Mouse (Mus musculus): ENCODE data around the gene Mob3b. TPM values are rescaled to one million over a fixed set of nuclear protein-coding genes. Genes with fewer than 3 reads are reported as not detected.

Gene Mob3b
- polyA plus RNA-seq, 1 experiment: 2.3 TPM

DNA sequence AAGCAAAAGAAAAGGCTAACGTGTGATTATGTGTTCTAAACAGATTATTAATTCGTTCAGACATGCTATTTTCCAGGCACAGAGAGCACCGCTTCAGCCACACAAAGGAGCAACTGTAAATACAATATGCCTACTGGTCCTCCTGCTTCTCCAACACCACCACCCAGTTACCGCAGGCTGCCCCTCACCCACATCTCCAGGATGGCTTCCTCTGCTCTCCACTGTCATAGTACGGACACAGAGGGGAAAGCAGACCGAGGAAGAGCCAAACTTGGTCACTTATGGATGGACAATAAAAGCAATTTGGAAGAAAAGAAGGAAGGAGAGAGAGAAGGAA, 163.7 kb downstream of the Mob3b start:
- H3K27ac ChIP-seq (ENCODE audit: insufficient read depth, low read length): no peak overlapping the region
- no peaks in the 10 kb centered on the region for H3K4me1 ChIP-seq (ENCODE audit: control insufficient read depth, insufficient read depth, insufficient read length)
- no peak overlapping the region for H3K4me3 ChIP-seq (ENCODE audit: extremely low read depth, insufficient read depth, insufficient read length)
- WGBS: 83% methylated on average over 6 of the region's 6 CpGs
- no peaks in the 10 kb centered on the region for H3K36me3 ChIP-seq (ENCODE audit: control insufficient read depth, insufficient read depth, low read length)
- TF ChIP-seq POLR2A (IDR thresholded peaks at IDR 0.05; ENCODE audit: low read depth, low read length) (no peak), CTCF (IDR thresholded peaks at IDR 0.05; ENCODE audit: extremely low read depth, insufficient read depth, insufficient read length, insufficient replicate concordance) (no peak)
- DNase-seq (ENCODE audit: low read depth in 1 of 2, low spot score in 2 of 2): no peak
- H3K27me3 ChIP-seq (ENCODE audit: control insufficient read depth, insufficient read depth, low read length): no peaks in the 10 kb centered on the region

DNA sequence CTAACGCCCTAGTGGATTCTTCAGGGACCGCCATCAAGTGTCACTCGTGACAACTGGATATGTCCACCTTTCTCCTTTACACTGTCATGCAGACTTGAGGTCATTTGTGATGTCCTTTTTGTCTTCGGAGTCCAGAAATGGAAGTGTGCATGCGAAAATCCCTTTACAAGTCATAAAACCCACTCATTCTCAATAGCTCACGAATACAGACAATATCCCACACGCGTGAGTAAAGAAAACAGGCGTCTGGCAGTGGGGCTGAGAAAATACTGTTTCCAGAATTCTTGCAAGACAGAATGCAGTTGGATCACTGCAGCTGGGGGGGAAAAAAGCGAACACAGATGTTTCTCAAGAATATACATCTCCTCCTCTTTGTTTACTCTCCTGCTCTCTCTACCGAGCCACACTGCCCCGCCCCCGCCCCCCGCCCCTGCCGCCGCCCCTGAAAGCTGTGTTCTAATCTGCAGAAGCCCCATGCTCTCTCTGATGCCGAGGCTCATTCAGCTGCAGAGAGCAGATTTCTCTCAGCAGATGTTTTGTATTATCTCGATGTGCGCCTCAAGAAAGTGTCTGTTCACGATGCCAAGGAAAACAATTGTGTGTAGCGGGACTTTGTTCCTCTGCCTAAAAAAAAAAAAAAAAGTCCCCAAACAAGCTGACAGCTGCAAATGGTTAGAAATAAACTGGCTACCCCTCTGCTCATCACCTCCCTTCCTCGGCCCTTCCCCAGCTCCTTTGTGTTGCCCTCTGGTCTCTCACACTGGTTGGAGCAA, 164.2 kb downstream of the Mob3b start:
- WGBS: 84% methylated on average over 22 of the region's 22 CpGs
- Histone ChIP-seq H3K27me3 (ENCODE audit: control insufficient read depth, insufficient read depth, low read length) (no peaks in the 10 kb centered on the region), H3K27ac (ENCODE audit: insufficient read depth, low read length) (no peak overlapping the region), H3K36me3 (ENCODE audit: control insufficient read depth, insufficient read depth, low read length) (no peaks in the 10 kb centered on the region), H3K4me3 (ENCODE audit: extremely low read depth, insufficient read depth, insufficient read length) (no peak overlapping the region), H3K4me1 (ENCODE audit: control insufficient read depth, insufficient read depth, insufficient read length) (no peaks in the 10 kb centered on the region)
- no peak for TF ChIP-seq POLR2A (IDR thresholded peaks at IDR 0.05; ENCODE audit: low read depth, low read length)
- no peak for TF ChIP-seq CTCF (IDR thresholded peaks at IDR 0.05; ENCODE audit: extremely low read depth, insufficient read depth, insufficient read length, insufficient replicate concordance)
- DNase-seq (ENCODE audit: low read depth in 1 of 2, low spot score in 2 of 2): no peak

DNA sequence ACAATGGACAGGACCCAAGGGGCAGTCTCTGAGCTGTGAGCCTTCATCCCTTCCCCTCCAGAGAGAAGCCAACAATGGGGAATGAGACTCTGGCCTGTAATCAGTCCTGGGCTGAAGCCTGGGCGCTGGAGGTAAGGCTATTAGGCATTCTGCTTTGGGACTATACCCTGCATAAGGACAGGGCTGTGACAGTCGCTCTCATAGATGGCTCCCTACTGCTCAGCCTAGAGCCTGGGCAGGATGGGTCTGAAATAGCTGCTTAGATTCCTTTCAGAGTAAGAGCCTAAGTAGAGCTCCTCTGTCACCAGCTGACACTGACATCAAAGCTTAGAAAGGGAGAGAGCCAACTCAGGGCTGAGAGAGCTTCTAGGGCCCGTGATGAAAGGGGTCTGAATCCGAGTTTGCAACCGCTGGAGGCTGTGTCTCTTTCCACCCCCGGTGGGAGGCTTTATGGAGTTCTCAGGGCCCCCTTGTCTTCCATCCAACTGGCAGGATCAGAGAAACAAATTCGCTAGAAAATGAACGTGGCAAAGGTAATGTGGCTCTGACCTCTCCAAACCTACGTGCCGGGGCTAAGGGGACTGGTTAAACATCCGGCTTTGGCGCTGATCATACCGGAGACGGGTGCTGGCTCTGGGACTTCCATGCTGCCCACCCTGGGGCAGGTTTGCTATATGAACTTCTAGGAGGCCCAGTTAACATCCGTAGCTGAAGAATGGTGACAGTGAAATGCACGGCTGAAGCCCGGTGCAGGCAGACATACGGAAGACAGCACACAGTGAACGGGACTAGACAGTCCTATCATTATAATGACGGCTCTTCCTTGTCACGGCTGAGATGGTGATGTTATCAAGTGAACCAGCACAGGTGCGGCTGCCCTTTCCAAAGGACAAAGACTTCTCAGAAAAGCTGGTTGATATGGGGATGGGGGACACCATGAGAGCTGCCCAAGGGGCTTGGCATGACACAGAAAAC, 165.1 kb downstream of the Mob3b start:
- Histone ChIP-seq H3K4me1 (ENCODE audit: control insufficient read depth, insufficient read depth, insufficient read length) (no peaks in the 10 kb centered on the region), H3K27ac (ENCODE audit: insufficient read depth, low read length) (no peak overlapping the region), H3K36me3 (ENCODE audit: control insufficient read depth, insufficient read depth, low read length) (no peaks in the 10 kb centered on the region), H3K4me3 (ENCODE audit: extremely low read depth, insufficient read depth, insufficient read length) (no peak overlapping the region), H3K27me3 (ENCODE audit: control insufficient read depth, insufficient read depth, low read length) (no peaks in the 10 kb centered on the region)
- TF ChIP-seq CTCF (IDR thresholded peaks at IDR 0.05; ENCODE audit: extremely low read depth, insufficient read depth, insufficient read length, insufficient replicate concordance): no peak
- TF ChIP-seq POLR2A (IDR thresholded peaks at IDR 0.05; ENCODE audit: low read depth, low read length): no peak
- WGBS: 94% methylated on average over 22 of the region's 22 CpGs
- DNase-seq (ENCODE audit: low read depth in 1 of 2, low spot score in 2 of 2): no peak

DNA sequence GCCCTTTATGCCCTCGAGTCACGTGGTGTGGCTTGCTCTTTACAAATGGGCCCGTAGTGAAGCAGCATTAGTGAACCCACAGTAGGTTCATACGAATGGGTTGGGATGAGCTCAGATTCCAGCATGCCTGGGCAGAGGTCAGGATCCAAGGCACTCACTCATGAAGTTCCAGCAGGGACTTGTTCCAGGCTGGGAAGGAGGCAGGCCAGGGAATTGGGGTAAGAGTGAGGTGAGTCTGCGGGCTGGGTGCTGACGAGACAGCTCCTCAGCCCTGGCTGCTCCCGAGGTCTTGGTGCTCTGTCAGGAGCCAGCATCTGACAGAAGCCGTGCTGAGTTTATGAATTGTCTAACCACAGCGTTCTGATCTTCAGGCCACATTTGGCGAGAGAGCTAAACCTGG, 166.2 kb downstream of the Mob3b start:
- Histone ChIP-seq H3K36me3 (ENCODE audit: control insufficient read depth, insufficient read depth, low read length) (no peaks in the 10 kb centered on the region), H3K4me1 (ENCODE audit: control insufficient read depth, insufficient read depth, insufficient read length) (no peaks in the 10 kb centered on the region), H3K27ac (ENCODE audit: insufficient read depth, low read length) (no peak overlapping the region), H3K4me3 (ENCODE audit: extremely low read depth, insufficient read depth, insufficient read length) (no peak overlapping the region), H3K27me3 (ENCODE audit: control insufficient read depth, insufficient read depth, low read length) (no peaks in the 10 kb centered on the region)
- no peak for DNase-seq (ENCODE audit: low read depth in 1 of 2, low spot score in 2 of 2)
- no peak for TF ChIP-seq POLR2A (IDR thresholded peaks at IDR 0.05; ENCODE audit: low read depth, low read length)
- TF ChIP-seq CTCF (IDR thresholded peaks at IDR 0.05; ENCODE audit: extremely low read depth, insufficient read depth, insufficient read length, insufficient replicate concordance): no peak
- 68% methylated on average over 10 of the region's 10 CpGs for WGBS

DNA sequence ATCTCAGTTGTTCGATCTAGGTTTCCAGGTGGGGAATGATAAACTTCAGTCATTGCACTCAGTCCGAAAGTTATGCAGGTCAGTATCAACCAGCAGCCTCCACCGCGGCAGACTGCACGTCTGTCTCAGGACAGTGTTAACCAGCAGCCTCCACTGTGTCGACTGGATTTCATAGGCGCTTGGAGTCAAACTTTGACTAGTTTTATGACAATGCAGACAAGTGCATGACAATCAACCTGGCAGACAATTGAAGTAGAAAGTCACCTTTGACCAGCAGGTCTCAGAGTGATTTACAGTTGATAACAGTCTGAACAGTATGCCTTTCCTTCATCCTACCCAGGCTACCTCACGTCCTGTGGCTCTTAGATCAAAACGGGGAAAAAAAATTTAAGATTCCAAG, 166.6 kb downstream of the Mob3b start:
- DNase-seq (ENCODE audit: low read depth in 1 of 2, low spot score in 2 of 2): no peak
- TF ChIP-seq POLR2A (IDR thresholded peaks at IDR 0.05; ENCODE audit: low read depth, low read length): no peak
- no peak for TF ChIP-seq CTCF (IDR thresholded peaks at IDR 0.05; ENCODE audit: extremely low read depth, insufficient read depth, insufficient read length, insufficient replicate concordance)
- no peaks in the 10 kb centered on the region for H3K36me3 ChIP-seq (ENCODE audit: control insufficient read depth, insufficient read depth, low read length)
- 89% methylated on average over 9 of the region's 9 CpGs for WGBS
- no peaks in the 10 kb centered on the region for H3K27me3 ChIP-seq (ENCODE audit: control insufficient read depth, insufficient read depth, low read length)
- no peak overlapping the region for H3K27ac ChIP-seq (ENCODE audit: insufficient read depth, low read length)
- no peak overlapping the region for H3K4me3 ChIP-seq (ENCODE audit: extremely low read depth, insufficient read depth, insufficient read length)
- no peaks in the 10 kb centered on the region for H3K4me1 ChIP-seq (ENCODE audit: control insufficient read depth, insufficient read depth, insufficient read length)

DNA sequence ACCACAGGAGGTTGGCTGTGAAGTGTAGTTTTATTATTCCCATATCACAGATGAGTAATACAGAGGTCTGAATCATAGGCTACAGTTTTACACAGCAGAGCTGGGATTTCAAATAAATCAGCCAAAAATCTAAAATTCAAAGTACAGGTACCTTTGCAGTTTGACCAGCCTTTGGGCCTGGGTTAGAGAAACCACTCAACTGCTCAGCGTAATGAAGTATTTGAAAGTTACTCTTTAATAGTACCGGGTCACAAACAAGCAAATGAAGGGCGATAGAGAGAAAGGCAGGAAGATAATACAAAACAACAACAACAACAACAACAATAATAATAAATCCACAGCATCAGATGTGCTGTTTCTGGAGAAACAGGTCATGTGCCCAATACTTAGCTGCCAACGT, 169.7 kb downstream of the Mob3b start:
- Histone ChIP-seq H3K4me1 (ENCODE audit: control insufficient read depth, insufficient read depth, insufficient read length) (no peaks in the 10 kb centered on the region), H3K4me3 (ENCODE audit: extremely low read depth, insufficient read depth, insufficient read length) (no peak overlapping the region), H3K36me3 (ENCODE audit: control insufficient read depth, insufficient read depth, low read length) (no peaks in the 10 kb centered on the region), H3K27me3 (ENCODE audit: control insufficient read depth, insufficient read depth, low read length) (no peaks in the 10 kb centered on the region), H3K27ac (ENCODE audit: insufficient read depth, low read length) (no peak overlapping the region)
- DNase-seq (ENCODE audit: low read depth in 1 of 2, low spot score in 2 of 2): no peak
- no peak for TF ChIP-seq POLR2A (IDR thresholded peaks at IDR 0.05; ENCODE audit: low read depth, low read length)
- TF ChIP-seq CTCF (IDR thresholded peaks at IDR 0.05; ENCODE audit: extremely low read depth, insufficient read depth, insufficient read length, insufficient replicate concordance): no peak
- WGBS: 93% methylated on average over 4 of the region's 4 CpGs

Measured in spleen, adult 2 months (tissue).